Mouse (Mus musculus) cerebellum, adult (tissue): ENCODE data around the gene Rora.

ENCODE experiments used
- ATAC-seq: cut with Nextera tagmentation; 2 replicates; pipeline ENCODE4 v1.9.2; 2017; ENCODE audit warnings: mild to moderate bottlenecking, moderate library complexity, mixed read lengths; ENCODE audit not compliant: insufficient number of reproducible peaks, low FRiP score, low TSS enrichment

Rora gene

GRCm38 (mm10) chr9:68653211-68654038 lies at the start of gene Rora:
Gene Rora (plus strand): TSS chr9:68653786.
- ATAC-seq, result peak; percentile 77

- ATAC-seq, result peak; percentile 89
These were observed 39.6 kb upstream of the Rora start for GRCm38 (mm10) chr9:68614006-68614405.

- ATAC-seq, result no peak
These were observed 36.5 kb upstream of the Rora start for GRCm38 (mm10) chr9:68617116-68617515.

- no peak for ATAC-seq
These were observed 33.5 kb upstream of the Rora start for GRCm38 (mm10) chr9:68620036-68620435.

DNA sequence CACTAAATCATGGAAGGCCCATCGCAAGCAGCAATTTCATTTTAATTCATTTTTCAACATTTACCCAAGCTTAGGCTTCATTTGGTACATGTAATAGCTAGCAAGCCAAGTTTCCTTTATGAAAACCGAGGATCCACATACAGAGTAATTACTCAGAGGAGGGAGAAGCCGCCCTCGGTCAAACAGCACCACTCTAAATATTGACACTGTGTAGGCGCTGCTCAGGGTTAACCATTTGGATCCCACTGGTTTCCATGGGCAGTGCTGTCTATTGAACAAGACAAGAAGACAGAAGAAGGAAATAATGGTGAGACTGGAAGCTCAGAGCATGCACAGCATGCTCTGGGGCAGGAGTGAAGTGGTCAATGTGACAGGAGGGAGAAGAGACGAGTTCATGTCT lies 33.1 kb upstream of the Rora start:
- ATAC-seq, result no peak

DNA sequence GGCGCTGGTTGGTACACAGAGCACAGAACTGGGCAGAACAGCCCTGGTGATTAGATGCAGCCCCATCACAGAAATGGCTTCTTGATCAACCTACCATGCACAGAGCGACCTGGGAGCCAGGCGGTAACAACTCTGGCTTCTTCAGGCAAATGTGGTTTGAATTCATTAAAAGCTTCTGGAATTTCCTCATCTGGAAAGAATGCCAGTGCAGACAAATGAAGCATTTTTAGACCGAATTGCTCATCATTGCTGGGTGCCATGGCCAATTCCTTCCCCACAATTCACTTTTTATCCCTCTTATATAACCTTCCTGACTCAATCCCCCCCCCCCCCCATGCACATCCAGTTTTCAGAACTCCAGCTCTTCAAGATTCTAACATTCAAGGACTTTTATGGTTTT lies 28.6 kb upstream of the Rora start:
- no peak for ATAC-seq

GRCm38 (mm10) chr9:68637301-68637700 lies 16.3 kb upstream of the Rora start:
- ATAC-seq, result no peak

- no peak for ATAC-seq
These were observed 12.5 kb upstream of the Rora start for GRCm38 (mm10) chr9:68641123-68641522.

DNA sequence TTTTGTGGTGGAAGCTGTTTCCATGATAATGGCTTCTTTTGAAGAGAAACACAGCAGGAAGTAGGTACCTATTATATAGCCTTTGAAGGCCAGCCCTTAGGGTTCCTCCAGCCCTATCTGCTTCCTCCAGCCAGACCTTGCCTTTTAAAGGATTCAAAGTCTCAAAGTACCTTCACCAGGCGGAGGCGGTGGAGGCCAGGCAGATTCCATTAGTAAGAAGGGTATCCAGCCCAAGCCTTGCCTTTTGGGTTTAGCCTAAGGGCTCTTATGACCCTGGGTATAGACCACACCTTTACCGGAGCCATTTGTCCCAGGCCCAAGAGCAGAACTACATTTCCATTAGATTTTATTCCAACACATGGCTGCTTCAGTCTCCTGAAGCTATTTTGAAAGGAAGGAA lies 5.5 kb upstream of the Rora start:
- ATAC-seq, result no peak

DNA sequence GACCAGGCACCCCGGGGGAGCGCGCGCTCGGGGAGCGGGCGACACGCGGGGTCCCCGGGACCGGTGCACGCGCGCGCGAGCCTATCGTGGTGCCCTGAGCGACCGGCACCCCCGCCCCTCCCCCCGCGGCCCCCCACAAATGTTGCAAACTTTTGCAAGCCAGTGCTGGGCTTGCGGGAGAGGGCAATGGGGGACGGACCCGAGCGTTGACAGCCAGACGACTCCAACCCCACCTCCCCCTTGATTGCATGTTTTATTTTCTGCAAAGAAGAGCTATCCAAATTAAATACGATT lies 400 bp downstream of the Rora start:
- no peak for ATAC-seq

DNA sequence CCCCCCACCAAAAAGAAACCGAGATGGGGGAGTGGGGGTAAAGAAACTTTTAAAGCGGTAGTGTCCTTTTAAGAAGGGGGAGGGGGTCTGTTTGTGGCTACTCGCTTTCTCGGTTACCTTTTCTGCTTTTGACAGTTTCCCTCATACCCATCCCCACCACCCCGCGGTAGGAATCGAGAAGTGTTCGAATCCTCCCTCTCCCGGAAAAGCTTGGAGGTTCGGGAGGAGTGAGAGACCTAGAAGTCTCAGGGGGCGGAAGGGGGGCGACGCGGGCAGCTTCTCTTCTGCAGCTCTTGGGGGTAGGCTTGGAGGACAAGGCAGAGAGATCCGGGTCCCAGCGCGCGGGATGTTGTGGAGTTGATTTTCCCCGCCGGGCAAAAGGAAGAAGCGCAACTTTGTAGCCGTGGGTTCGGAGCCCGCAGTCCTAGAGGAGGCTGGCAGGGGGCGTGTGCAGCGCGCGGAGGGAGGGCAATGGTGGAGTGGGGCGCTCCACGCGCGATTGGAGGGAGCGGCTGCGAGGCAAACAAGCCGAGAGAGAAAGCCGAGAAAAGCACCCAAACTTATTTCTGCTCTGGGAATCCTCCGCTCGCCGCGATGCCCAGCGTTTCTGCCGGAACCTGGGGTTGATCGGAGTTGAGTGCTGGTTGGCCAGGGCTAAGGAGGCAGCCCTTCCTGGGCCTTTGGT lies 889 bp downstream of the Rora start:
- no peak for ATAC-seq

GRCm38 (mm10) chr9:68655018-68656005 lies 1.7 kb downstream of the Rora start:
- peak; percentile 46; the same call in 1 of the 2 replicates for ATAC-seq

GRCm38 (mm10) chr9:68656076-68656795 lies 2.6 kb downstream of the Rora start:
- no peak for ATAC-seq

- no peak for ATAC-seq
These were observed 3.2 kb downstream of the Rora start for GRCm38 (mm10) chr9:68656796-68657130.

DNA sequence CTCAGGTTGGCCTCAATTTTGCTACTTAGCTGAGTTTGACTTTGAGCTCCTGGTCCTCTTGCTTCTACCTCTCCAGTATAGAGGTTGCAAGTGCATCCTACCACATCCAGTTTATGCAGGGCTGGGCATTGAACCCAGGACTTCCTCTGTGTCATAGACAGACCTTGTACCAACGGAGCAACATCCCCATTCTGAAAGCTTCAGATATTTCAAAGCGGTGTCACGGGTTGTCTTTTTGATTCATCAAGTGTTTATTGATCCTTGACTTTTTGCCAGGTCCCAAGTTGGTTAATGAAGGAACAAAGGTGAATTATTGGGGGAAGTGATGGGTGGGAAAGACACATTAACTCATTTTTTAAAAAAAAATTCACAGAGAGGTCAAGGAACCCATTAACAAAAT lies 17.1 kb downstream of the Rora start:
- ATAC-seq, result no peak

- no peak for ATAC-seq
These were observed 18.9 kb downstream of the Rora start for GRCm38 (mm10) chr9:68672459-68672858.

GRCm38 (mm10) chr9:68673221-68673620 lies 19.6 kb downstream of the Rora start:
- no peak for ATAC-seq

DNA sequence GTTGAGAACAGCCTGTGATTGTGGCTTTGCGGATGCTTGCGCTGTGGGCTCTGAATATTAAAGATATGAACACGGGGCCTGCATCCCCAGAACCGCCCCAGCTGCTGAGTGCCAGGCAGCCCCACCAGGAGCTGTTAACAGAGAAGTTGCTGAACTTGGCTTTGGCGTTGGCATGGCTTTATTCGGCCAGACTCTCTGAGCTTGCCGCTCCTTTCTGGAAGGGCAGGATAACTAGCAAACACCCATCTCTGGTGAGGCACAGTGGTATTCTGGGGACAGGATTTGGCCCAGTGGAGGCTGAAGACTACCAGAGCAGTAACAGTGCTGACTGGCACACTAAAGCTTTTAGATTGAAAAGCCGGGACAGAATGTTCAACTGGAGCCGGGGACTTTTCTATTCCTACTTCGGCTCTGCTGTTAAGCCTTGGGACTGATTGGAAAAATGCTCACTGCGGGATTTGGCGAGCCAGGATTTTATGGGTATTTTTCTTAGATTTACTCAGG lies 26.3 kb downstream of the Rora start:
- ATAC-seq, result no peak

- ATAC-seq, result no peak
These were observed 30.4 kb downstream of the Rora start for GRCm38 (mm10) chr9:68683938-68684337.

GRCm38 (mm10) chr9:68685562-68685961 lies 32.0 kb downstream of the Rora start:
- no peak for ATAC-seq
